Mouse (Mus musculus) telencephalon, adult 2 months (tissue): ENCODE measurements around the gene Olfr1212.

ENCODE experiments used
- DNase-seq: peaks from one replicate; pipeline ENCODE4 v3.0.0-alpha.2; 2011; ENCODE audit warnings: low read depth, low spot score

The Olfr1212 gene

GRCm38 (mm10) chr2:88953669-88954068 lies at the start of gene Olfr1212:
Gene Olfr1212 (plus strand): TSS chr2:88953969.
- DNase-seq: no peak

- DNase-seq: no peak
Observed at GRCm38 (mm10) chr2:88915057-88915456, 38.7 kb upstream of the Olfr1212 start, which contains the start of gene Olfr1209. Gene Olfr1209 (minus strand): TSS chr2:88915157.

GRCm38 (mm10) chr2:88938011-88938410 lies 15.8 kb upstream of the Olfr1212 start, which contains the start of gene Olfr1211:
Gene Olfr1211 (minus strand): TSS chr2:88938111.
- DNase-seq: no peak

DNA sequence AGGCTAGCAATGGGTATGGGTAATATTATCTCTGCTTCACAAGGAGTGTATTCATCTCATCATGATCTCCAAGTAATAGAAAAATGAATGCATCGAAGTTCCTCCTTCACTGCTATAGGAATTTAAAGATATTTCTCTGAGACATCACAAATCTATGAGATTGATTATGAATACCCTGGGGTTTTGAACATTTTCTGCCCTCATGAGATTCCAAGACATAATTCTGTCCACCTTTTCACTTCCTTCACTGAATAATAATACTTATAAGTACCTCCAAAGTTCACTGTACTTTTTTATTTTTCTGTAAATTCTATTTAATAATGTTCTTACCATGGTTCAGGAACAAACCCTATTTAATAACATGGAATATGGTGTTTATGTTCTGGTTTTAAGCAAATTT lies 26.4 kb downstream of the Olfr1212 start, which contains the start of gene Gm13762:
Gene Gm13762, minus strand, starts transcription at position 101 of the 400 bp plus-strand sequence.
- DNase-seq: no peak

DNA sequence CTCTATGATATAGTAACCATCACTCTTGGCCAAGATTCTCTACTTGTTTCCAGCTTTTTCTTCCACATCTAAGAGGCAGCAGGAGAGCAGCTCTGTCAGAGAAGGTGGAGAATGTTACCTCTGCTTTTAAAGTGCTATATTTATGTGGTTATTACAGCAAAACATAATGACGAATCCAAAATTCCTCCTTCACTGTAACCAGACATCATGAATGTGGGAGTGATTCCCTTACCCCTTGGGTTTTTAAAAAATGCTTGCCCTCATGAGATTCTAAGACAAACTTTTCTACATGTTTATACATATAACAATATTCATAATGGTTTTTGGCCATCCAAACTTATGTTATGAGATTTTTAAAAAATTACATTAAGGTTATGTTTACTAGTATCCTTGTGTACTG lies 38.8 kb downstream of the Olfr1212 start, which contains the start of gene Olfr1214:
Gene Olfr1214, minus strand, starts transcription at position 101 of the 400 bp plus-strand sequence.
- no peak for DNase-seq

GRCm38 (mm10) chr2:89006873-89007272 lies 53.1 kb downstream of the Olfr1212 start, which contains the start of gene Olfr1215:
Gene Olfr1215 (minus strand): TSS chr2:89006973.
- no peak for DNase-seq
